Mouse (Mus musculus) bone marrow, adult 2 months (tissue): Measurements from ENCODE around the gene Gm1113. TPM values are rescaled to one million over a fixed set of nuclear protein-coding genes. Genes with fewer than 3 reads are reported as not detected.

Experiments used
- H3K27ac ChIP-seq: fragments of 200-500 bp; 2 replicates; pipeline ENCODE4 v1.5.1; 2012; ENCODE audit warnings: low read depth, mild to moderate bottlenecking, control low read depth, inconsistent platforms, low read length; ENCODE audit not compliant: control insufficient read depth, poor library complexity, insufficient read depth
- H3K4me1 ChIP-seq: fragments of 200-500 bp; 2 replicates; pipeline ENCODE4 v1.6.1; 2011; ENCODE audit warnings: low read length; ENCODE audit not compliant: control insufficient read depth, insufficient read depth
- H3K4me3 ChIP-seq: fragments of 200-500 bp; replicated peaks from 2 replicates; pipeline ENCODE3; 2011; ENCODE audit warnings: mild to moderate bottlenecking, low read depth, low read length, control low read depth; ENCODE audit not compliant: control insufficient read depth
- CTCF ChIP-seq: fragments of 200-500 bp; IDR thresholded peaks from 2 replicates; pipeline ENCODE4 v1.5.1; 2011; ENCODE audit warnings: low read length, control low read depth; ENCODE audit not compliant: control insufficient read depth, insufficient read depth
- POLR2A ChIP-seq: fragments of 200-500 bp; IDR thresholded peaks from 2 replicates; pipeline ENCODE4 v1.6.1; 2011; ENCODE audit warnings: low read depth, mild to moderate bottlenecking, control low read depth, low read length, borderline replicate concordance; ENCODE audit not compliant: control insufficient read depth
- WGBS: fragments of 180-500 bp; shearing (Covaris S2); methylation state at CpG from one replicate; pipeline ENCODE4 v1.1.7; 2018; 5-methylcytosine and 5-hydroxymethylcytosine counted together
- polyA plus RNA-seq: library from polyadenylated mRNA; stranded (reverse); fragments of >200 nt; gene quantifications from 2 replicates; pipeline ENCODE4 v1.2.4, GENCODE M21; 2011; ENCODE audit warnings: low replicate concordance; ENCODE audit not compliant: missing spikeins, insufficient read depth, insufficient read length

Gene Gm1113
- polyA plus RNA-seq, 1 experiment: not detected

DNA sequence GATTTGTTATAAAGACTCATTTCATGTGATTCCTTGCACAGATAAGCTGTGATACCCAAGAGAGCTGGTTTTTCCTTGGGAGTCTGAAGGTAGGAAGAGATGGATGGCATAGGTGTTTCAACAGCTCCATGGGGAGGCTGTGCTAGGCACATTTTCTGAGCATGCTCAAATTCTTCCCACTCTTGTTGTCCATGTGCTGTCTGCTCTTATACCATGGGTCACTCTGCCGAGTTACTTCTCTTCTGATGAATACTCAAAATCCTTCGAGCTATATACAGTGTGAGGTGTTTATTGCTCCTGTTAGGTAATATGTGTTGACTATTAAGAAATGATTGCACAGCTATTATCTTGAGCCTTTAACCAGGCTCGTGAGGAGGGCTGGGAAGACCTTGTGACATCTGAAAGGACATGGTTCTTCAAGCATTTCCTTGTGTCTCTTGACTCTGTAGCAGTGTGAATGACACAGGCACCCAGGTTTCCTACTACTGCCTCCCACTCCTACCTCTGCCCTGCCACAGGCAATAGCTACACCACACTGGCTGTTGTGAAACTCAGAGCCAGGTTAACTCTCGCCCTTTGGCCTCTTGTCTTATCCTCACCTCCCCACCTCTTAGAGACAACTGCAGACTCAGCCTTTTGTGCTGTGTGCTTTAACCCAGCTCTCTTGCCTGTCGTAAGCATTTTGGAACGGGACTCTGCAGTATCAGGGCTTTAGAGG, 2.7 kb upstream of the Gm1113 start:
- no peak overlapping the region for H3K27ac ChIP-seq
- 66% methylated on average over 6 of the region's 6 CpGs for WGBS
- TF ChIP-seq CTCF: no peak
- no peak for TF ChIP-seq POLR2A

DNA sequence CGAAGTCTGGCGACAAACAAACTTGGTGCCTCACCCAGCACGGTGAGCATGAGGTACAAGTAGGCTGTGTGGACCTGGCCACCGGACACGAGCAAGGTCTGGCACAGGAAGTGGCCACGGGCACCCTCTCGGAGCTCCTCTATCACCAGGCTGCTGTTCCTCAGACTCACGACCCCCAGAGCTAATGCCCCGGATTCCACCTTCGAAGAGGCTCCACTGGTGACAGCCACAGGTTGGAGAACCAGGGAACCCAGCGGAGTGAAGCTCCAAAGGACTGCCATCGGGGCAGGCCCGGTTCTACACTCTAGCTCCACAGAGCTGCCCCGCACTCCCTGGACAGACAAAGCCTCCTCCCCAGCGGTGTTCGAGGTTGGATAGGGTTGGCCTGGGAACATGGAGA, 1.4 kb downstream of the Gm1113 start:
- 76% methylated on average over 16 of the region's 16 CpGs for WGBS
- Histone ChIP-seq H3K4me3 (no peak overlapping the region), H3K27ac (no peak overlapping the region), H3K4me1 (no peaks in the 10 kb centered on the region)
- TF ChIP-seq CTCF: no peak
- TF ChIP-seq POLR2A: no peak

More for the DNA sequence above, 2.7 kb upstream of the Gm1113 start:
- no peaks in the 10 kb centered on the region for H3K4me1 ChIP-seq
- no peak overlapping the region for H3K4me3 ChIP-seq

DNA sequence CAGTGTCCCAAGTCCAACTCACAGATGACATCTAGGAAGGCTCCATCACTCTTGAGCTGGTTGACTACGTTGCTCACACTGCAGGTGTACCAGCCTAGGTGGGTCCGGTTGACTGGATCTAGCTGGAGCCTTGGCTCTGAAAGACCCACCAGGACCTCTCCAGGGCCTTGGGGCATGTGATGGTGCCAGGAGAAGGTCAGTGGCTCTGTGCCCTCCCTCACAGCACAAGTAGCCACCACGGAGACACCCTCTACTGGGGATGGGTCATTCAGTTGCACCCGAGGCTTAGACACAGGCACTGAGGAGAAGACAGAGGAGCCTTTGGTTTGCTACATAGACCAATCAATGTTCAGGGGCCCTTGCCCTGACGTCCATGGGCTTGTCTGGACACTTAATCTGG, 1.9 kb downstream of the Gm1113 start:
- WGBS: 73% methylated on average over 5 of the region's 5 CpGs
- TF ChIP-seq CTCF: no peak
- TF ChIP-seq POLR2A: no peak
- Histone ChIP-seq H3K27ac (no peak overlapping the region), H3K4me1 (no peaks in the 10 kb centered on the region), H3K4me3 (no peak overlapping the region)

DNA sequence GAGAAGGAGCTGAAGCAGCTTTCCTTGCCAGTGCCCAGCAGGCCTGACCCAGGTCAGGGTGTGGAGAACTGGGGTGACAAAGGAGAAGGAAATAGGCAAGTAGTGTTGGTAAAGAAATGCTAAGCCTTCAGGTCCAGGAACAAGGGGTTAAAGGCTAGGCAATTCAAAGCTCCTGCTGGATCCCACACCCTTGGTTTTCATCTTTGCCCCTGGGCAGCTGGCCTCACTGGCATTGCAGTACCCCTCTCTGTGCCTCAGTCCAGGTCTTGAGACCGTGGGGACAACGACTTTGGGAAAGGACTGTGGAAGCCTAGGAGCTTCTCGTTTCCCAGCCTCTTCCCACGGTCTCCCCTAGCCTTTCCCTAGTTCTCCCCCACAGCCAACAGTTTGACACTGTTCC, 4.2 kb downstream of the Gm1113 start:
- H3K27ac ChIP-seq: no peak overlapping the region
- 70% methylated on average over 4 of the region's 4 CpGs for WGBS
- no peak overlapping the region for H3K4me3 ChIP-seq
- TF ChIP-seq POLR2A: no peak
- TF ChIP-seq CTCF: no peak
- no peaks in the 10 kb centered on the region for H3K4me1 ChIP-seq

DNA sequence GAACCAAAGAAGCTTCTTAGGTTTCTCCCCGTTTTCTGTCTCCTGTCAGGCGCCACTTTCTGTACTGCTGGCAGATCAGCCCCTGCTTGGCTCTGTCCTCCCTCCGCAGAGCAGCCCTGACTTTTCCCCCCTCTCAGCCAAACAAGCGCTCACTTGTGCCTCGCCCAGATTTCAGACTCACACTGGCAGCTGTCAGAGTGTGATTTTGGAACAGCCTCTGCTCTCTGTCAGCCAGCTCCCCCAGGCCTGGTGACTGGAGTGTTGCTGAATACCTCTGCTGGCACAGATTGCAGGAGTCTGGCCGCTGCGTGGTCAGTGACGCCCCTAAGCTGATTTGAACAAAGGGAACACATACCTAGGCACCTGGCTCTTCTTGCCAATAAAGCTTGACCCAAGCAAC, 9.8 kb downstream of the Gm1113 start:
- 76% methylated on average over 8 of the region's 8 CpGs for WGBS
- TF ChIP-seq CTCF: no peak
- H3K4me3 ChIP-seq: no peak overlapping the region
- H3K4me1 ChIP-seq: no peaks in the 10 kb centered on the region
- H3K27ac ChIP-seq: no peak overlapping the region

DNA sequence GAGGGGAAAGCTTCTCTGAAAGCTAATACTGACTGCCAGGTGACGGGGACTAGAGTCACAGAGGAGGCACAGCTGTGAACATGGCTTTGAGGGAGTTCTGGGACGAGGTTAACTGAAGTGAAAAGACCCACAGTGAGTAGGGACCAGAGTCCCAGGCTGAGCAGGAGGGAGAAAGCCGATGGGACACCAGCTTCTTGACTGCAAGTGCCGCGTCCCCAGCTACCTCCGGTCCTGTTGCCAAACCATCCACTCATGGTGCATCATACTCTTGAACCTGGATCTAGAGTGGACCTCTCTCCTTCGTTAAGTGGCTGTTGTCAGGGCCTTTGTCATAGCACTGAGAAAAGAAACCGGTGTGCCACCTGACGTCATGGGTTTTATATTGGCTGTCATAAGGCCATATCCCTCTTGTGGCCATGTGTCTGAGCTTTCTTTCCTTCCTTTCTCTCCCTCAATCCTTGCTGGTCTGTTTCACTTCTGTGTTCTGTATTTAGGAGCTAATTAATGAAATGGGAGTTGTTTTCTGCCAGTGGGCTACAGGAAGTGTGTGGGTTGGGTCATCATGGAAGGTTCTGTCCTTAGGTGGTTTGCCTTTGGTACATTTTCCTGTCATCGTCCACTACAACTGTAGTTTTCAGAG, 15.6 kb downstream of the Gm1113 start:
- H3K27ac ChIP-seq: no peak overlapping the region
- no peaks in the 10 kb centered on the region for H3K4me1 ChIP-seq
- no peak for TF ChIP-seq CTCF
- no peak for TF ChIP-seq POLR2A
- H3K4me3 ChIP-seq: no peak overlapping the region
- 76% methylated on average over 10 of the region's 10 CpGs for WGBS

DNA sequence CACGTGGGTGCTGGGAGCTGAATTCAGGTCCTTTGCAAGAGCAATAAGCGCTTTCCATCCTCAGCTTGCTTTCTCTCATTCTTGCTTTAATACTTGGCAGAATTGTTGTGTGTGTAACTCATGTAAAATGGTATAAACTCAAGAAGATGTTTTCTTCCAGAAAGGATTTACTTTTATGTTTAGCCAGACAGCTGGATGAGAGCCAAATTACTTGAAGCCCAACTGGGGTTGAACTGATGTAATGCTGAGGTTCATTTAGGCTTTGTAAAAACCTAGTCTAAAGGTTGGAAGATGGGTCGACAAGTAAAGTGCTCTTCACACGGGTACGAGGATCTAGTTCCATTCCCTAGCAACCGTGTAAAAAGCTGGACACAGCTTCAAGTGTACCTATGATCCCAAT, 18.1 kb downstream of the Gm1113 start:
- WGBS: 83% methylated on average over 6 of the region's 6 CpGs
- no peak overlapping the region for H3K4me3 ChIP-seq
- peaks cover under 1% of the 10 kb centered on the region for H3K4me1 ChIP-seq
- no peak overlapping the region for H3K27ac ChIP-seq
- TF ChIP-seq CTCF: no peak

DNA sequence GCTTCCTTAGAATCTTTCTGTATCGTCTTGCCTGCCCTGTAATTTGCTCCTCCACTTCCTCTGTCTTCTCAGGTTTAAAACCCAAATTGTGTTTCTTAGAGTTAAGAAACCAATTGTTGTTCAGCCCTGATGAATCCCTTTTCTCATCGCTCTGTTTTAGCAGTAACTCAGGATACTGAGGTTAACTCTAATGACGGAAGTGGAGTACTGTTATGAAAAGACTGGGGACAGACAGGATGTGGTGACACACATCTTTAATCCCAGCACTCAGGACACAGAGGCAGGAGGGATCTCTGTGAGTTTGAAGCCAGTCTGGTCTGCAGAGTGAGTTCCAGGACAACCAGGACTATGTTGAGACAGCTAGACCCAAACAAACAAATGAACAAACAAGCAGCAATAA, 22.6 kb downstream of the Gm1113 start:
- Histone ChIP-seq H3K27ac (no peak overlapping the region), H3K4me1 (peaks cover 1% of the 10 kb centered on the region), H3K4me3 (no peak overlapping the region)
- 16% methylated on average over 3 of the region's 3 CpGs for WGBS
- no peak for TF ChIP-seq CTCF
- TF ChIP-seq POLR2A: no peak

DNA sequence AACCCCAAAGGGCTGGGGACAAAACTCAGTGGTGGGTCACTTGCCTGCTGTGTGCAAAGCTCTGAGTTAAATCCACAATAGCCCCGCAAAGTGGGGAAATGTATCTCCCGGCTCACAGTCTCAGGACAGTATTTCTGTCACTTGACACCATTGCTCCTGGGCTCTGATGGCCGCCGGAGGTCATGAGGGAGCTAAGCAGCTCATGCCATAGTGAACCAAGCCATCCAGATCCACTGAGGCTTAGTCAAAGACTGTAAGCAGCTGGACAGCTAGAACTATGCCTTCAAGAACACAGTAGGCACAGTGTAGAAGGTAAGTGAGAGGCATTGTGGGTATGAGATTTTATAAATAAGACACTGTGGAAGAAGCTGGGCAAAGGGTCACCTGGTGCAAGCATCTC, 23.1 kb downstream of the Gm1113 start:
- WGBS: 79% methylated on average over 4 of the region's 4 CpGs
- no peak for TF ChIP-seq CTCF
- Histone ChIP-seq H3K27ac (no peak overlapping the region), H3K4me1 (peaks cover 1% of the 10 kb centered on the region), H3K4me3 (no peak overlapping the region)

DNA sequence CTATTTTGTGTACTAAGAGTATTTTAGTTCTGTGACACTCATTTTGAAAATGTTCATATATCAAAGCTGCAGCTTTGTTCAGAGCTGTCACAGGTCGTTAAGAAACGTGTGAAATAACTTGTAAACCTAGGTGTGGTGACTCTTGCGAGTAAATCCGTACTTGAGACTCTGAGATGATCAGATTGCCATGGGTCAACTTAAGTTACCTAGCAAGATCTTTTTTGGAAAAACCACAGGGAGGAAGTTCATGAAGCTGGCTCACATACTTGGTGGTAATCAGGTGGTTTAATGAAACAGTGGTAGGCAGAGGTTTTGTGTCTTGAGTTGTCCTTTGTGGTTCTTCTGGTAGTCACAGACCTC, 24.4 kb downstream of the Gm1113 start:
- Histone ChIP-seq H3K4me1 (peaks cover 1% of the 10 kb centered on the region), H3K4me3 (no peak overlapping the region), H3K27ac (no peak overlapping the region)
- 56% methylated on average over 4 of the region's 4 CpGs for WGBS
- TF ChIP-seq CTCF: no peak
- no peak for TF ChIP-seq POLR2A
